Mouse (Mus musculus) left cerebral cortex, postnatal 14 days (tissue): ENCODE results near the gene Msi2. TPM values are rescaled to one million over a fixed set of nuclear protein-coding genes. Genes with fewer than 3 reads are reported as not detected.

Experiments
- DNase-seq, 2 experiments: peaks; one replicate each; pipeline ENCODE4 v3.0.0; 2021 to 2022; ENCODE audit warnings: low spot score in 2 of 2, mixed read lengths in 1 of 2
- intact Hi-C: fragments of 180-260 bp; cut with DNase I; formaldehyde crosslinking; loops from one replicate; pipeline ENCODE4 v1.15.1; 2025
- total RNA-seq, 2 experiments: library from RNA; stranded (reverse); gene quantifications; 2 replicates each; pipeline ENCODE4 v1.2.3; 2021

The Msi2 gene
- total RNA-seq, 2 experiments from 2014 or later, result 97.8 to 103 TPM

GRCm38 (mm10) chr11:88391181-88391814, 327.0 kb downstream of the Msi2 start:
- intact Hi-C loops, result no loop called here
- no peak for DNase-seq

GRCm38 (mm10) chr11:88389530-88389929, 328.8 kb downstream of the Msi2 start:
- intact Hi-C loops, result no loop called here
- DNase-seq, result no peak

GRCm38 (mm10) chr11:88386916-88387315, 331.4 kb downstream of the Msi2 start:
- no peak for DNase-seq
- intact Hi-C loops, result no loop called here

- DNase-seq, result no peak
Observed at GRCm38 (mm10) chr11:88382449-88382848, 335.9 kb downstream of the Msi2 start.

GRCm38 (mm10) chr11:88381145-88381909, 337.0 kb downstream of the Msi2 start:
- intact Hi-C loops, result no loop called here
- DNase-seq, result no peak

More at GRCm38 (mm10) chr11:88382449-88382848, 335.9 kb downstream of the Msi2 start:
- intact Hi-C loops, result no loop called here

- intact Hi-C loops, result no loop called here
- no peak for DNase-seq
Observed at GRCm38 (mm10) chr11:88379635-88380034, 338.7 kb downstream of the Msi2 start.

- intact Hi-C loops, result no loop called here
- DNase-seq, result no peak
Observed at GRCm38 (mm10) chr11:88378686-88379339, 339.5 kb downstream of the Msi2 start.

- intact Hi-C loops, result no loop called here
- DNase-seq, result no peak
Observed at GRCm38 (mm10) chr11:88372589-88372988, 345.7 kb downstream of the Msi2 start.

GRCm38 (mm10) chr11:88369898-88370297, 348.4 kb downstream of the Msi2 start:
- no peak for DNase-seq
- intact Hi-C loops, result no loop called here

GRCm38 (mm10) chr11:88367501-88367900, 350.8 kb downstream of the Msi2 start:
- DNase-seq, result no peak
- intact Hi-C loops, result no loop called here

- intact Hi-C loops, result no loop called here
Observed at GRCm38 (mm10) chr11:88365914-88366540, 352.3 kb downstream of the Msi2 start.

GRCm38 (mm10) chr11:88364231-88364630, 354.1 kb downstream of the Msi2 start:
- intact Hi-C loops, result no loop called here
- DNase-seq, result no peak

More at GRCm38 (mm10) chr11:88365914-88366540, 352.3 kb downstream of the Msi2 start:
- DNase-seq, result no peak

GRCm38 (mm10) chr11:88363481-88363880, 354.8 kb downstream of the Msi2 start:
- intact Hi-C loops, result no loop called here
- no peak for DNase-seq

- intact Hi-C loops, result no loop called here
- no peak for DNase-seq
Observed at GRCm38 (mm10) chr11:88359736-88360135, 358.6 kb downstream of the Msi2 start.

GRCm38 (mm10) chr11:88357325-88357724, 361.0 kb downstream of the Msi2 start:
- DNase-seq, result no peak
- intact Hi-C loops, result no loop called here

- peak; percentile 80 to 91 for DNase-seq
- intact Hi-C loops, result no loop called here
Observed at GRCm38 (mm10) chr11:88356598-88357290, 361.6 kb downstream of the Msi2 start.

GRCm38 (mm10) chr11:88356016-88356415, 362.3 kb downstream of the Msi2 start:
- intact Hi-C loops, result no loop called here
- DNase-seq, result no peak

GRCm38 (mm10) chr11:88354771-88355170, 363.5 kb downstream of the Msi2 start:
- DNase-seq, result no peak

GRCm38 (mm10) chr11:88351722-88352473, 366.4 kb downstream of the Msi2 start:
- no peak for DNase-seq
- intact Hi-C loops, result no loop called here

More at GRCm38 (mm10) chr11:88354771-88355170, 363.5 kb downstream of the Msi2 start:
- intact Hi-C loops, result no loop called here
